Mouse (Mus musculus) 416B (cell line): ENCODE measurements around the gene Drd1.

Experiments used
- DNase-seq: peaks from one replicate; pipeline ENCODE4 v3.0.0; 2011; ENCODE audit warnings: low read depth

Drd1 gene

GRCm38 (mm10) chr13:54073066-54073465 lies 17.6 kb upstream of the Drd1 start:
- no peak for DNase-seq

DNA sequence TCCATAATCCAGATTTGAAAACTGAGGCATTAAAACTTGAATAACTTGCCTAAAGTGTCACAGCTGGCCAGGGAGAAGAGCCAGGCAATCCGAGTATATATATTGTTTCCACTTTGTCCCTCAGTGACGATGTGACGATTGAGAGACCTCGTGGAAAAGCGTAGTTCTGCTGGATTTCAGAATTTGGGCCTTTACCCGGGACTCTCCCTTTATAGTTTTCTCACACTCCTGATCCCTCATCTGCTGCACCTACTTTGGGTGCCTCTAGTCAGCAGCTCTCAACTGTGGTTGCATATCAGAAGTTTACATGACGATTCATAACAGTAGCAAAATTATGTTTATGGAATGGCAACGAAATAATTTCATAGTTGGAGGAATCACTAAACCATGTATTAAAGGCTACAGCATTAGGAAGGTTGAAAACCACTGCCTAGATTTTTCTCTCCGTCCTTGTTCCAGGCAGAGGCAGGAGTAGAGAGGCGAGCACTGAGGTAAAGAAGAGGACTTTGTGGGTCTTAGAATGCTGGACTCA lies 17.1 kb upstream of the Drd1 start:
- peak; percentile 51 for DNase-seq

DNA sequence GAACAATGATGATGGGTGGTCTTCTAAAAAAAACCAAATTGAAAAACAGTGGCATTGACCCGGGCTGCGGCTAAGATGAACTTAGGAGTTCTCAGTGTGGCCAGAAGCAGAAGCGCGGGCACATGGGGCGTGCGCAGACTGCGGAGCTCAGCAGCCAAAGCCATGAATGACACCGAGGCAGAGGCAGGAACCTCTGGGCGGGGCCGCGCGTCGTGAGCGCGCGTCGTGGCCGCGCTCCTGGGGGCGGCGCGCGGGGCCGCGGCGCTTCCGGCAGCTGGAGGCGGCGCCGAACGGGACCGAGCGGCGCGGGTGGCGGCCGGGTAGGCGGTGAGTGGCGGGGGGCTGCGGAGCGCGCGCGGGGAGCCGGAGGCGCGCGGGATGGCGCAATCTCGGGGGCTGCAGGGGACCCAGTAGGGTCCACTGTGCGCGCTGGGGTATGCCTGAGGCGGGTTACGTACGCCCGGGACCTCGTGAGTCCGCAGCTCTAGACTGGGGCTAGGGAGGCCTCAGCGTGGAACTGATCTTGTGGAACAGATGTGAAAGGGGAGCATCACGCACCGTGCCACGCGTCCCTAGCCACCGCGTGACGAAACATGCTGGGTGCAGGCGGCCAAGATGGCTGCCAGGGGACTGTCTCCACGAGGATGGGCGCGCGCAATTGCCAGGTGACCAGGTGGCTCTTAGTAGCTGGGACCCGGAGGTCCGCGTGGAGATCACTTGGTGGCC lies 16.3 kb upstream of the Drd1 start, which contains the start of gene Sfxn1:
TSS of gene Sfxn1 (plus strand) at position 264 of the 726 bp plus-strand sequence.
- DNase-seq: peak; percentile 87

- DNase-seq: no peak
These were observed 15.5 kb upstream of the Drd1 start for GRCm38 (mm10) chr13:54071011-54071410.

GRCm38 (mm10) chr13:54067617-54068166 lies 12.2 kb upstream of the Drd1 start:
- no peak for DNase-seq

- DNase-seq: no peak
These were observed 10.7 kb upstream of the Drd1 start for GRCm38 (mm10) chr13:54066081-54066746.

GRCm38 (mm10) chr13:54063292-54063691 lies 7.8 kb upstream of the Drd1 start:
- DNase-seq: peak; percentile 69

- DNase-seq: no peak
These were observed 6.6 kb upstream of the Drd1 start for GRCm38 (mm10) chr13:54062068-54062467.

DNA sequence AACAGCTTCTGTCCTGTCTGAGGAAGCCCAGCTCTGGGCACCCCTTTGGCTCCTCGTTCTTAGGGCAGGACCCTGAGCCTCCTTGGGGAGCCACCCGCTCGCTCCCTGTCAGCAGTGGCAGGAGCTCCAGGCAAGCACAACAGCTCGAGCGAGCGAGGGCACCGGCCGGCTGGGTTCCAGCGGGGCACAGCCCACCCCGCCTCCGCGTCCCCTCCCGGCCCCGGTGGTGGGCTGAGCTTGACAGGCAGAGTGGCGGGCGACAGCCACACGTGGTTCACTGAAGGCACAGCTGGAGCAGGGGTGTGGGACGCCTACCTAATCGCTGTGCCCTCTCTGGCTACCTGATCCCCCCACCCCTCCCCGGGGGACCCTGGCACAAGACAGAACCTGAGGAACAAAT lies 543 bp downstream of the Drd1 start:
- DNase-seq: no peak

DNA sequence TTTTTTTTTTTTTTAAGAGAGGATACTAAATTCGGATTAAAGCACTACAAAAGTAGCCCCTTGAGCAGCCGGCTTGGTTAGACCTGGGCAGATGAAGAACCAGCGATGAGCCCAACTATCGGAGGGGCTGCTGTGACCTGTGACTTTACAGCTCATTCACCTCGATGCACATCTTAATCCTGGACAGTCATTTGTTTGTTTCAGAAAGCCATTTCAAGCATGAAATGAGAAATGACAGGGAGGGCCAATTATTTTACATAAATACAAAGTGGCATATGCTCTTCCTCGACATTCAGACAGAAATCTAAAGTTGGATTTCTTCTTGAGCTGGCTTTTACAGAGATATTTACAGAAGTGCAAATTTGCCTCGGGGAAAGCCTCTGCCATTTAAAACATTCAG lies 3.9 kb downstream of the Drd1 start:
- DNase-seq: no peak

DNA sequence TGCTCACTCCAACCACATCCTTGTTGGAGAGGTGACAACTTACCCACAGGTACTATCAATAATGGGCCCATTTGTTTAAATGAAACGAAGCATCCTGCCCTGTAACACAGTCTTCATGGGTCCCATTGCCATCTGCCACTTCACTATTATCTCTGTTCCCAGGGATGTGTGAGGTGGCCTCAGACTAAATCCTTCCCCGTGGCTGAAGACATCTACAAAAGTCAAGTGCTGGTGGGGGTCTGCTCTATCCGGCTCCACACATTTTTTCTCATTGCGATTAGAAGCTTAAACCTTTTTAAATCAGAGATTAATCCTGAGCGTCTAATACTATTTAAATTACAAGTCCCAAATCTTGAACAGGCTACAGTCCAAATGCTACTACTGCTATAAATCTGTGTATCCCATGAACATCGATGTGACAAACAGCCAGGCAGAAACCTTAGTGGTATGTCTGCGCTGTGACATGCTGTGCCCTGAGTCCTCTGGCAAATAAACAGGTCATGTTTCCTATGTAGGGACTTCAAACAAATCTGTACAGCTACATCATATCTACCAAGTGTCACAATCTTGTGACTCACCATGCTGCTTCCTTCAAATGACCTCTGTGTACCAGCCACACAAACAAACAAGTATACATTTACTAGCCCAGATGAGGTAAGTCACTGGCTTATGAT lies 6.7 kb downstream of the Drd1 start:
- peak; percentile 43 for DNase-seq

DNA sequence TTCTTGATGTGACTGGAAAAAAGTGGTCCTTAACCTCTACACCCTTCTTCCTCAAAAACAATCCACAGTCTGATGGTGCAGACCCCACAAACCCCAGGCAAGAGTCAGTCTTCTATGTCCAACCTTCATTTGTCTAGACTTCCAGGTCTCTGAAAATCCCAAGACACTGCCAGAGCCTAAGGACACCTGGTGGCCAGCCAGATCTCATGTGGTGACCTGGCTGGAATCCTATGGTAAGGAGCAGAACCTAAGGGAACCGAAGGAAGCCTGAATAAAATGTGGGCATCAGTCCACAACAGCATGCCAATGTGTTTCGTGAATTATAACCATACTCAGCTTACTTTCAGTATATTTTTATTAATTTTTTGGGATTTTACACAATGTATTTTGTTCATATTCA lies 15.2 kb downstream of the Drd1 start:
- no peak for DNase-seq

DNA sequence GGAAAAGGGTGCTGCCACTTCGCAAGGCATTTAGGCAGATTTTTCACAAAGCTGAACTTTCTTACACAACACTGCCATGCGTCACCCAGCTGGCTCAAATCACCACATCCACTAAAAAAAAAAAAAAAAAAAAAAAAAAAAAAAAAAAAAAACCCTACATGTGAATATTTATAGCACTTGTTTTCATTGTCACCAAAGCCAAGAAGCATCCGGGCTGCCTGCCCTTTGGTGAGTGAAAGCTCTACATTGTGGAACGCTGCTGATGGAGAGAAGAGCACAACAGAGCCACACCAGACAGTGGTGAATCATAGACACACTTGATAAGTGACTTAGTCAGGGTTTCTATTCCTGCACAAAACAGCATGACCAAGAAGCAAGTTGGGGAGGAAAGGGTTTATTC lies 17.6 kb downstream of the Drd1 start:
- DNase-seq: no peak

DNA sequence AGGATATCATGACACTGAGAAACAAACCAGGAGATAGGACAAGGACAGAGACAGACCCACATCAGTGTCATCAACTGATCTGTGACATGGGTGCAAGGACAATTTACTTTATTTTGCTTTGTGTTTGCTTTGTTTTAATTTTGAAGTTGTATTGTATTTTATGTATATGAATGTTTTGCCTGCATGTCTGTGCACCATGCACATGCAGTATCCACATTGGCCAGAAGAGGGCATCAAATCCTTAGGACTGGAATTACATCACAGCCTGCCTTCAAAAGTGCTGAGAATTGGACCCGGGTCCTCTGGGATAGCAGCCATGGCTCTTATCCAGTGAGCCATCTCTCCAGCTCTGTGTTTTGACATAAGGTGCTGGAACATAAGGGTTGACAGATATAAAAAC lies 20.0 kb downstream of the Drd1 start:
- peak; percentile 54 for DNase-seq

DNA sequence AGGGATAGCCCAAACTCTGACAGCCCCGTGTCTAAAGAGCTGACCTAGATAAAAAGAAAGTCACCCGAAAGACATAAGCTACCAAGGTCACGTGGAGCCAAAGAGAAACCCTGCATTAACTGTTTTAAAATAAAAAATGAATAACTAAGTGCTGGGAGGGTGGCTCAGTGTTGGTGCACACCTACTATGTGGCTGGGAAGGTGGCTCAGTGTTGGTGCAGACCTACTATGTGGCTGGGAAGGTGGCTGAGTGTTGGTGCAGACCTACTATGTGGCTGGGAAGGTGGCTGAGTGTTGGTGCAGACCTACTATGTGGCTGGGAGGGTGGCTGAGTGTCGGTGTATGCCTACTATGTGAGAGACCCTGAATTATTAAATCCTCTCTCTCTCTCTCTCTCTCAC lies 21.9 kb downstream of the Drd1 start:
- DNase-seq: no peak

DNA sequence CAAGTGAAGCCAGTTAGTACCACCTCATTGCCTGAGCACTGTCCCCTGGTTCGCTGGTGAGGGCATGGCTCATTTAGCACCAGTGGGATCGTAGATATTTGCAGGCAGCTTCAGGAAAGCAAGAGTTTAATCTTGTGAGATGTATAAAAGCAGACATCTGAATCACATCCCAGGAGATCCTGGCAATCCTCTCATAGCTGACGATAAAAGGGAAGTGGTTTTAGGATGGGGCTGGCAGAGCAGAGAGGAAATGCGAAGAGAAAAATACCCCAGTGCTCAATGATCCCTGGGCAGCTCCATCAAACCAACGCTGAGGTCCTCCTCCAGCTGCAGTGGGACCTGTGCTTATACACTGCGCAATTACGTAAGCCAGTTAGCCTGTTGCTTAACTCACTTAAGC lies 28.4 kb downstream of the Drd1 start:
- DNase-seq: no peak

- DNase-seq: no peak
These were observed 32.2 kb downstream of the Drd1 start for GRCm38 (mm10) chr13:54023311-54023710.

GRCm38 (mm10) chr13:54008716-54009115 lies 46.8 kb downstream of the Drd1 start:
- no peak for DNase-seq
